Mouse (Mus musculus) liver, postnatal 0 days (tissue): ENCODE results near the gene Slc37a3. TPM values are rescaled to one million over a fixed set of nuclear protein-coding genes. Genes with fewer than 3 reads are reported as not detected.

Source experiments
- ATAC-seq: fragments of 200-750 bp; cut with Nextera tagmentation; 2 replicates; pipeline ENCODE4 v1.8.0; 2017; ENCODE audit warnings: mild to moderate bottlenecking, moderate library complexity
- DNase-seq: peaks from one replicate; pipeline ENCODE4 v3.0.0-alpha.2; 2016
- H3K27ac ChIP-seq: fragments of 300-500 bp; sonication (generic); 2 replicates; pipeline ENCODE4 v1.5.1; 2014; ENCODE audit warnings: antibody characterized with exemption, moderate library complexity, mild to moderate bottlenecking, low read depth
- H3K27me3 ChIP-seq: fragments of 300-500 bp; sonication (generic); 2 replicates; pipeline ENCODE4 v1.6.1; 2014; ENCODE audit warnings: low read length, control low read depth, mixed read lengths; ENCODE audit not compliant: insufficient read depth
- H3K36me3 ChIP-seq: fragments of 300-500 bp; sonication (generic); replicated peaks from 2 replicates; pipeline ENCODE4 v1.6.1; 2014; ENCODE audit warnings: mild to moderate bottlenecking, control low read depth, low read length, moderate library complexity, mixed read lengths; ENCODE audit not compliant: insufficient read depth
- H3K4me1 ChIP-seq: fragments of 300-500 bp; sonication (generic); 2 replicates; pipeline ENCODE4 v1.6.1; 2014; ENCODE audit warnings: antibody characterized with exemption, mild to moderate bottlenecking, control low read depth; ENCODE audit not compliant: insufficient read depth
- H3K4me2 ChIP-seq: fragments of 300-500 bp; sonication (generic); 2 replicates; pipeline ENCODE4 v1.6.1; 2014; ENCODE audit warnings: low read depth, mild to moderate bottlenecking, low read length, moderate library complexity, mixed read lengths
- H3K4me3 ChIP-seq: fragments of 300-500 bp; sonication (generic); 2 replicates; pipeline ENCODE4 v1.5.1; 2014; ENCODE audit warnings: low read depth, low read length
- H3K9ac ChIP-seq: fragments of 300-500 bp; sonication (generic); replicated peaks from 2 replicates; pipeline ENCODE4 v1.6.1; 2014; ENCODE audit warnings: mild to moderate bottlenecking, moderate library complexity
- H3K9me3 ChIP-seq: fragments of 300-500 bp; sonication (generic); 2 replicates; pipeline ENCODE4 v1.6.1; 2016; ENCODE audit warnings: mild to moderate bottlenecking, control low read depth, low read length, mixed read lengths
- CTCF ChIP-seq: sonication (generic); IDR thresholded peaks from 2 replicates; pipeline ENCODE4 v1.5.1; 2016; ENCODE audit warnings: antibody characterized with exemption, low read depth
- EP300 ChIP-seq: IDR thresholded peaks from 2 replicates; pipeline ENCODE4 v1.6.1; 2016; ENCODE audit warnings: antibody characterized with exemption, low read depth, mild to moderate bottlenecking
- WGBS: fragments of 180-500 bp; shearing (Covaris S2); extraction: QIAGEN DNeasy Blood & Tissue Kit; methylation state at CpG from one replicate; pipeline ENCODE4 v1.1.7; 2014; ENCODE audit not compliant: insufficient replicate concordance; 5-methylcytosine and 5-hydroxymethylcytosine counted together
- polyA plus RNA-seq: library from polyadenylated mRNA; unstranded; fragments of >200 nt; fragmentation: Nextera tagmentation; extraction: Ambion mirVana; gene quantifications from 2 replicates; pipeline ENCODE4 v1.2.1, GENCODE M21; 2015

Gene Slc37a3
- 13.9 and 16.0 TPM in 2 replicates for polyA plus RNA-seq

GRCm38 (mm10) chr6:39377311-39377827 is at the start of gene Slc37a3:
Gene Slc37a3 (minus strand): TSS chr6:39377675.
- ATAC-seq (peak; percentile 89), DNase-seq (peak; percentile 91)
- Histone ChIP-seq H3K36me3 (0 out of 2 replicates have a peak, but pooled peaks cover 3% of the 10 kb centered on the region), H3K27me3 (0 out of 2 replicates have a peak, but pooled peaks cover 4% of the 10 kb centered on the region), H3K27ac (peak within 1 kb of the TSS; percentile 73), H3K4me1 (peaks cover 25% of the 10 kb centered on the region), H3K4me2 (peak within 1 kb of the TSS; percentile 97), H3K9me3 (no peaks in the 10 kb centered on the region), H3K4me3 (peak within 1 kb of the TSS; percentile 96), H3K9ac (peak within 1 kb of the TSS; percentile 87)
- under 1% methylated on average over 37 of the region's 43 CpGs for WGBS
- TF ChIP-seq EP300 (no peak), CTCF (no peak)

GRCm38 (mm10) chr6:39426725-39427124 is 49.2 kb upstream of the Slc37a3 start:
- no peaks in the 10 kb centered on the region for H3K36me3 ChIP-seq
- no peaks in the 10 kb centered on the region for H3K9me3 ChIP-seq
- H3K4me1 ChIP-seq = peaks cover 30% of the 10 kb centered on the region
- H3K27ac ChIP-seq = peak overlapping the region; percentile 48; the same call in 1 of the 2 replicates
- 65% methylated on average over 4 of the region's 4 CpGs for WGBS
- ATAC-seq = no peak
- H3K27me3 ChIP-seq = no peaks in the 10 kb centered on the region
- DNase-seq = no peak
- no peak overlapping the region for H3K4me2 ChIP-seq
- TF ChIP-seq CTCF (no peak), EP300 (no peak)
- no peak overlapping the region for H3K9ac ChIP-seq
- no peak overlapping the region for H3K4me3 ChIP-seq

GRCm38 (mm10) chr6:39425181-39425580 is 47.7 kb upstream of the Slc37a3 start:
- no peak for ATAC-seq

GRCm38 (mm10) chr6:39423686-39424085 is 46.2 kb upstream of the Slc37a3 start:
- Histone ChIP-seq H3K9ac (no peak overlapping the region), H3K36me3 (no peaks in the 10 kb centered on the region), H3K4me1 (peaks cover 30% of the 10 kb centered on the region), H3K27me3 (no peaks in the 10 kb centered on the region), H3K4me2 (0 out of 2 replicates have a peak overlapping the region, but pooled peaks have one; percentile 48), H3K9me3 (no peaks in the 10 kb centered on the region), H3K4me3 (no peak overlapping the region), H3K27ac (peak overlapping the region; percentile 70)
- TF ChIP-seq EP300 (peak; percentile 98), CTCF (no peak)
- DNase-seq (no peak), ATAC-seq (peak; percentile 33)
- 73% methylated on average over 7 of the region's 7 CpGs for WGBS

More at GRCm38 (mm10) chr6:39425181-39425580, 47.7 kb upstream of the Slc37a3 start:
- Histone ChIP-seq H3K4me1 (peaks cover 31% of the 10 kb centered on the region), H3K9me3 (no peaks in the 10 kb centered on the region), H3K36me3 (no peaks in the 10 kb centered on the region), H3K27ac (peak overlapping the region; percentile 37), H3K27me3 (no peaks in the 10 kb centered on the region), H3K4me2 (no peak overlapping the region), H3K4me3 (no peak overlapping the region), H3K9ac (no peak overlapping the region)
- 52% methylated on average over 2 of the region's 2 CpGs for WGBS
- no peak for DNase-seq
- TF ChIP-seq CTCF = no peak
- peak; percentile 60; the same call in 1 of the 2 replicates for TF ChIP-seq EP300

GRCm38 (mm10) chr6:39423130-39423551 is 45.7 kb upstream of the Slc37a3 start:
- Histone ChIP-seq H3K9me3 (no peaks in the 10 kb centered on the region), H3K9ac (peak overlapping the region; percentile 47; the same call in 1 of the 2 replicates), H3K27me3 (no peaks in the 10 kb centered on the region), H3K4me3 (no peak overlapping the region), H3K36me3 (no peaks in the 10 kb centered on the region; the same call in 1 of the 2 replicates), H3K4me1 (peaks cover 33% of the 10 kb centered on the region), H3K27ac (peak overlapping the region; percentile 70), H3K4me2 (peak overlapping the region; percentile 48)
- ATAC-seq = no peak
- TF ChIP-seq CTCF (no peak), EP300 (peak; percentile 54; the same call in 1 of the 2 replicates)
- no peak for DNase-seq
- WGBS = 53% methylated on average over 6 of the region's 6 CpGs

GRCm38 (mm10) chr6:39420867-39421266 is 43.4 kb upstream of the Slc37a3 start:
- WGBS = 47% methylated on average over 4 of the region's 4 CpGs
- Histone ChIP-seq H3K9me3 (no peaks in the 10 kb centered on the region), H3K4me3 (peak overlapping the region; percentile 100), H3K36me3 (peaks cover 2% of the 10 kb centered on the region; the same call in 1 of the 2 replicates), H3K4me1 (peaks cover 37% of the 10 kb centered on the region), H3K27me3 (no peaks in the 10 kb centered on the region), H3K9ac (no peak overlapping the region), H3K27ac (no peak overlapping the region), H3K4me2 (peak overlapping the region; percentile 80)
- ATAC-seq (no peak), DNase-seq (no peak)
- no peak for TF ChIP-seq CTCF
- TF ChIP-seq EP300 = no peak
